Mouse (Mus musculus) CD4-positive, CD25-positive, alpha-beta regulatory T cell, adult 4 months (primary cell): ENCODE measurements around the gene Apba1. TPM values are rescaled to one million over a fixed set of nuclear protein-coding genes. Genes with fewer than 3 reads are reported as not detected.

Source experiments
- ATAC-seq: one replicate; pipeline ENCODE4 v1.8.0; 2017
- polyA plus RNA-seq, 2 experiments: library from polyadenylated mRNA; unstranded; fragments of 100-300 nt; shearing (Covaris generic); gene quantifications; one replicate each; pipeline ENCODE4 v1.2.1; 2017

Gene Apba1
- polyA plus RNA-seq, 2 experiments from 2014 or later = not detected

- ATAC-seq = no peak
These were observed 184.2 kb downstream of the Apba1 start for GRCm38 (mm10) chr19:23942886-23943285.

GRCm38 (mm10) chr19:23946026-23946685 is 187.5 kb downstream of the Apba1 start:
- ATAC-seq = no peak

GRCm38 (mm10) chr19:23946751-23947150 is 188.1 kb downstream of the Apba1 start:
- ATAC-seq = no peak

- no peak for ATAC-seq
These were observed 189.2 kb downstream of the Apba1 start for GRCm38 (mm10) chr19:23947871-23948270.

GRCm38 (mm10) chr19:23948301-23949000 is 189.8 kb downstream of the Apba1 start:
- ATAC-seq = no peak

- no peak for ATAC-seq
These were observed 196.8 kb downstream of the Apba1 start for GRCm38 (mm10) chr19:23955461-23955860.

- no peak for ATAC-seq
These were observed 197.8 kb downstream of the Apba1 start for GRCm38 (mm10) chr19:23956299-23956975.

GRCm38 (mm10) chr19:23957563-23957962 is 198.9 kb downstream of the Apba1 start:
- ATAC-seq = no peak

- ATAC-seq = no peak
These were observed 200.2 kb downstream of the Apba1 start for GRCm38 (mm10) chr19:23958925-23959324.

- ATAC-seq = no peak
These were observed 201.2 kb downstream of the Apba1 start for GRCm38 (mm10) chr19:23959870-23960269.

GRCm38 (mm10) chr19:23960275-23960674 is 201.6 kb downstream of the Apba1 start:
- ATAC-seq = no peak

GRCm38 (mm10) chr19:23960831-23961447 is 202.3 kb downstream of the Apba1 start:
- ATAC-seq = no peak

- ATAC-seq = no peak
These were observed 202.8 kb downstream of the Apba1 start for GRCm38 (mm10) chr19:23961516-23961915.

GRCm38 (mm10) chr19:23964401-23964910 is 205.8 kb downstream of the Apba1 start:
- ATAC-seq = no peak

- ATAC-seq = no peak
These were observed 207.7 kb downstream of the Apba1 start for GRCm38 (mm10) chr19:23966376-23966775.

GRCm38 (mm10) chr19:23967156-23967555 is 208.5 kb downstream of the Apba1 start:
- ATAC-seq = no peak

- no peak for ATAC-seq
These were observed 209.6 kb downstream of the Apba1 start for GRCm38 (mm10) chr19:23968125-23968861.

- no peak for ATAC-seq
These were observed 210.2 kb downstream of the Apba1 start for GRCm38 (mm10) chr19:23968862-23969225.

- no peak for ATAC-seq
These were observed 211.7 kb downstream of the Apba1 start for GRCm38 (mm10) chr19:23970374-23970773.

GRCm38 (mm10) chr19:23971391-23971790 is 212.7 kb downstream of the Apba1 start:
- no peak for ATAC-seq

GRCm38 (mm10) chr19:23972881-23973649 is 214.4 kb downstream of the Apba1 start:
- ATAC-seq = no peak
